Mouse (Mus musculus): ENCODE measurements around the gene Unc5a. TPM values are rescaled to one million over a fixed set of nuclear protein-coding genes. Genes with fewer than 3 reads are reported as not detected.

Unc5a gene
- 0.17 TPM in 1 of 2 replicates, not detected in the other for total RNA-seq (2012; rRNA removed)
- total RNA-seq (2014; rRNA removed), result not detected in 2 replicates
- polyA plus RNA-seq (2012; ENCODE audit: insufficient read length, low read depth), result not detected in 2 replicates

GRCm38 (mm10) chr13:54948531-54949493, at the start of gene Unc5a:
Unc5a (plus strand) TSS chr13:54949411.
- no peaks in the 10 kb centered on the region for H3K9me3 ChIP-seq (replicated peaks; ENCODE audit: low read length)
- no peaks in the 10 kb centered on the region for H3K79me2 ChIP-seq (replicated peaks; ENCODE audit: control insufficient read depth, extremely low read depth, insufficient read depth, poor library complexity, severe bottlenecking)
- H3K4me1 ChIP-seq (ENCODE audit: control insufficient read depth in 1 of 2, insufficient read depth in 2 of 2), result no peaks in the 10 kb centered on the region
- H3K9ac ChIP-seq (ENCODE audit: insufficient read depth, low read depth), result no peak within 1 kb of the TSS
- H3K27me3 ChIP-seq (replicated peaks), result peaks cover 74% of the 10 kb centered on the region
- H3K27ac ChIP-seq (ENCODE audit: insufficient read depth, low read depth), result no peak within 1 kb of the TSS
- dilution Hi-C loops (cut with MboI; ENCODE audit: extremely low pct_ligation_motif_present, extremely low pct_unique_long_range_greater_than_20kb, low sequenced_read_pairs) (no loop called here), in situ Hi-C loops (cut with MboI; ENCODE audit: low pct_ligation_motif_present, low pct_unique_long_range_greater_than_20kb, low sequenced_read_pairs) (no loop called here)
- DNase-seq (ENCODE audit: extremely low read depth), result no peak
- H3K4me3 ChIP-seq (replicated peaks in 1 of 3; ENCODE audit: low read depth in 2 of 3, low read length in 2 of 3, poor library complexity in 1 of 3), result no peak within 1 kb of the TSS
- H3K4me2 ChIP-seq (ENCODE audit: insufficient read depth, low read depth, poor library complexity, severe bottlenecking), result 0 out of 2 replicates have a peak within 1 kb of the TSS, but pooled peaks have one; percentile 46
- no peaks in the 10 kb centered on the region for H3K36me3 ChIP-seq (replicated peaks in 1 of 2; ENCODE audit: control insufficient read depth in 1 of 2, insufficient read depth in 1 of 2, low read length in 1 of 2)
- TF ChIP-seq JUN (IDR thresholded peaks at IDR 0.05; ENCODE audit: insufficient read depth, low read depth, low read length) (no peak), IRF4 (IDR thresholded peaks at IDR 0.05; ENCODE audit: low read depth, low read length) (no peak), MXI1 (IDR thresholded peaks at IDR 0.05; ENCODE audit: low read depth, low read length) (no peak)

DNA sequence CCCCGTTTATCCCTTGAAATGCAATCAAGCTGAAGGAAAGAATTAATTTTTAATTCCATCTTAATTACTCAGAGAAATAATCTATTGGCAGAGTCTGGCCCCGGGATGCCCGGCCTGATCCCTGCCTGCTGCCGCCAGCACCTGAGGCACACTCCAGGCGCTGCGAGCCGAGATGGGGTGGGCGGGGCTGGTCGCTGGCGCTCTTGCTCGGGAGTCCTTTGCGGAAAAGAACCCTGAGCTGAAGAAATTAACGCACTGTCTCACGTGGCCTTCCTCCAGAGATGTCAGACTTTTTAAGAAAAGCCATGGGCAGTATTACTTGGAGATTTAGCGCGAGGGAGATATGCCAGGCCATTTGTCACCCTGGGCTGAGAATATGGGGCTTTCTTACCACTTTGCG, 37.2 kb upstream of the Unc5a start:
- H3K36me3 ChIP-seq (replicated peaks in 1 of 2; ENCODE audit: control insufficient read depth in 1 of 2, insufficient read depth in 1 of 2, low read length in 1 of 2), result no peaks in the 10 kb centered on the region
- no peak overlapping the region for H3K4me2 ChIP-seq (ENCODE audit: insufficient read depth, low read depth, poor library complexity, severe bottlenecking)

More for the DNA sequence above, 37.2 kb upstream of the Unc5a start:
- no peak overlapping the region for H3K4me3 ChIP-seq (replicated peaks in 1 of 3; ENCODE audit: low read depth in 2 of 3, low read length in 2 of 3, poor library complexity in 1 of 3)
- peaks cover 62% of the 10 kb centered on the region for H3K27me3 ChIP-seq (replicated peaks)
- no peaks in the 10 kb centered on the region for H3K79me2 ChIP-seq (replicated peaks; ENCODE audit: control insufficient read depth, extremely low read depth, insufficient read depth, poor library complexity, severe bottlenecking)
- no peaks in the 10 kb centered on the region for H3K4me1 ChIP-seq (ENCODE audit: control insufficient read depth in 1 of 2, insufficient read depth in 2 of 2)
- TF ChIP-seq PAX5 (IDR thresholded peaks at IDR 0.05; ENCODE audit: low read length), result no peak
- no peak for TF ChIP-seq MEF2A (IDR thresholded peaks at IDR 0.05; ENCODE audit: borderline replicate concordance, low read depth, low read length)
- TF ChIP-seq ZC3H11A (IDR thresholded peaks at IDR 0.05; ENCODE audit: low read depth, low read length), result no peak
- TF ChIP-seq TCF12 (IDR thresholded peaks at IDR 0.05; ENCODE audit: low read depth, low read length), result no peak
- TF ChIP-seq IRF4 (IDR thresholded peaks at IDR 0.05; ENCODE audit: low read depth, low read length), result no peak
- no peak for TF ChIP-seq POLR2A (IDR thresholded peaks at IDR 0.05; ENCODE audit: low read depth, low read length)
- no peak for TF ChIP-seq BHLHE40 (IDR thresholded peaks at IDR 0.05; ENCODE audit: low read depth, low read length)
- TF ChIP-seq ELF1 (IDR thresholded peaks at IDR 0.05; ENCODE audit: low read depth, low read length), result no peak
- no peak for TF ChIP-seq MXI1 (IDR thresholded peaks at IDR 0.05; ENCODE audit: low read depth, low read length)
- no peak for TF ChIP-seq ZNF384 (IDR thresholded peaks at IDR 0.05; ENCODE audit: low read depth, low read length)
- no peak for TF ChIP-seq CHD2 (IDR thresholded peaks at IDR 0.05; ENCODE audit: low read length)
- TF ChIP-seq USF2 (conservative IDR thresholded peaks at IDR 0.05; ENCODE audit: low read depth, low read length), result no peak
- no peak for TF ChIP-seq EP300 (IDR thresholded peaks at IDR 0.05; ENCODE audit: low read length)
- no peak for TF ChIP-seq MAZ (IDR thresholded peaks at IDR 0.05; ENCODE audit: low read depth, low read length)
- no peak for TF ChIP-seq USF1 (IDR thresholded peaks at IDR 0.05; ENCODE audit: low read depth, low read length)
- no peak for TF ChIP-seq CTCF (conservative IDR thresholded peaks at IDR 0.05 in 1 of 2, IDR thresholded peaks at IDR 0.05 in 1 of 2; ENCODE audit: low read depth in 2 of 2, low read length in 2 of 2)
- TF ChIP-seq NRF1 (IDR thresholded peaks at IDR 0.05; ENCODE audit: low read depth, low read length), result no peak
- no peak for TF ChIP-seq ETS1 (conservative IDR thresholded peaks at IDR 0.05; ENCODE audit: low read depth, low read length)
- TF ChIP-seq ZKSCAN1 (IDR thresholded peaks at IDR 0.05; ENCODE audit: borderline replicate concordance, low read depth, low read length), result no peak
- TF ChIP-seq MAX (IDR thresholded peaks at IDR 0.05; ENCODE audit: low read length), result no peak
- dilution Hi-C loops (cut with MboI; ENCODE audit: extremely low pct_ligation_motif_present, extremely low pct_unique_long_range_greater_than_20kb, low sequenced_read_pairs) (no loop called here), in situ Hi-C loops (cut with MboI; ENCODE audit: low pct_ligation_motif_present, low pct_unique_long_range_greater_than_20kb, low sequenced_read_pairs) (no loop called here)
- no peak for DNase-seq (ENCODE audit: extremely low read depth)
- H3K27ac ChIP-seq (ENCODE audit: insufficient read depth, low read depth), result no peak overlapping the region
- no peak overlapping the region for H3K9ac ChIP-seq (ENCODE audit: insufficient read depth, low read depth)
- peaks cover 6% of the 10 kb centered on the region for H3K9me3 ChIP-seq (replicated peaks; ENCODE audit: low read length)

Measured in CH12.LX (cell line).